Mouse (Mus musculus) neutrophil, adult 65 days (primary cell): Measurements from ENCODE around the gene Ap1m1. TPM values are rescaled to one million over a fixed set of nuclear protein-coding genes. Genes with fewer than 3 reads are reported as not detected.

Source experiments
- total RNA-seq: library from RNA; stranded (reverse); gene quantifications from 2 replicates; pipeline ENCODE4 v1.2.4, GENCODE M21; 2023

Gene Ap1m1
- 156 and 168 TPM in 2 replicates for total RNA-seq

GRCm38 (mm10) chr8:72239499-72240402 lies at the start of gene Ap1m1:
Ap1m1 (plus strand) TSS chr8:72240018.

GRCm38 (mm10) chr8:72212751-72213150 lies 27.1 kb upstream of the Ap1m1 start, which contains the start of gene Cib3:
Cib3 (minus strand) TSS chr8:72212837.

GRCm38 (mm10) chr8:72213536-72213935 lies 26.3 kb upstream of the Ap1m1 start, which contains the start of gene Gm11034:
Gm11034 (minus strand) TSS chr8:72213636.

GRCm38 (mm10) chr8:72219541-72220363 lies 20.1 kb upstream of the Ap1m1 start, which contains the start of gene Fam32a:
Fam32a (plus strand) TSS chr8:72219730.

GRCm38 (mm10) chr8:72305210-72305905 lies 65.5 kb downstream of the Ap1m1 start, which contains the start of gene Gm10282:
Gm10282 (minus strand) TSS chr8:72305260.

Other genes with a start within 250 kb of the Ap1m1 start
- 288 and 392 TPM in 2 replicates for gene Cyp4f18, start 230.4 kb upstream of the Ap1m1 start, total RNA-seq
- 0.50 and 0.98 TPM in 2 replicates for gene Olfr372, start 198.8 kb upstream of the Ap1m1 start, total RNA-seq
- gene Olfr373, start 156.8 kb upstream of the Ap1m1 start, total RNA-seq = 0.68 and 1.6 TPM in 2 replicates
- 0.27 and 1.1 TPM in 2 replicates for gene Olfr374, start 133.0 kb upstream of the Ap1m1 start, total RNA-seq
- 188 and 212 TPM in 2 replicates for gene Tpm4, start 105.0 kb upstream of the Ap1m1 start, total RNA-seq
- gene Rab8a, start 78.8 kb upstream of the Ap1m1 start, total RNA-seq = 131 and 140 TPM in 2 replicates
- 12.8 and 17.4 TPM in 2 replicates for gene Hsh2d, start 50.4 kb upstream of the Ap1m1 start, total RNA-seq
- 0.88 and 1.3 TPM in 2 replicates for gene Cib3, start 27.2 kb upstream of the Ap1m1 start, total RNA-seq
- gene Gm11034, start 26.4 kb upstream of the Ap1m1 start, total RNA-seq = not detected in 2 replicates
- 102 and 118 TPM in 2 replicates for gene Fam32a, start 20.3 kb upstream of the Ap1m1 start, total RNA-seq
- 63.1 and 91.0 TPM in 2 replicates for gene Gm10282, start 65.2 kb downstream of the Ap1m1 start, total RNA-seq
- gene Klf2, start 79.0 kb downstream of the Ap1m1 start, total RNA-seq = 2,209 and 2,764 TPM in 2 replicates
- gene Eps15l1, start 181.4 kb downstream of the Ap1m1 start, total RNA-seq = 46.0 and 60.4 TPM in 2 replicates
- gene Calr3, start 203.9 kb downstream of the Ap1m1 start, total RNA-seq = not detected in 2 replicates
- gene 1700030K09Rik, start 203.9 kb downstream of the Ap1m1 start, total RNA-seq = 0.79 and 1.6 TPM in 2 replicates
- 62.2 and 65.7 TPM in 2 replicates for gene Cherp, start 235.2 kb downstream of the Ap1m1 start, total RNA-seq